Mouse (Mus musculus): ENCODE results near the gene Trdmt1. TPM values are rescaled to one million over a fixed set of nuclear protein-coding genes. Genes with fewer than 3 reads are reported as not detected.

The Trdmt1 gene
- total and polyA plus RNA-seq, 2 experiments from 2014 or later: 10.3 to 19.0 TPM

- no peaks in the 10 kb centered on the region for H3K4me1 ChIP-seq (ENCODE audit: control insufficient read depth, insufficient read depth)
- H3K9ac ChIP-seq (replicated peaks; ENCODE audit: low read depth, low read length): no peak overlapping the region
- 29% methylated on average over 2 of the region's 2 CpGs for WGBS
- TF ChIP-seq CTCF (IDR thresholded peaks at IDR 0.05; ENCODE audit: low read depth) (no peak), EP300 (IDR thresholded peaks at IDR 0.05; ENCODE audit: low read depth) (no peak)
- H3K4me3 ChIP-seq (ENCODE audit: low read depth, low read length): no peak overlapping the region
- no peak for ATAC-seq (ENCODE audit: insufficient read depth, low read depth)
- H3K4me2 ChIP-seq (ENCODE audit: low read depth, low read length): no peak overlapping the region
- H3K27me3 ChIP-seq (ENCODE audit: control insufficient read depth, insufficient read depth, low read length): no peaks in the 10 kb centered on the region
- H3K9me3 ChIP-seq (replicated peaks; ENCODE audit: control insufficient read depth, low read length): no peaks in the 10 kb centered on the region
- no peaks in the 10 kb centered on the region for H3K36me3 ChIP-seq (replicated peaks; ENCODE audit: control insufficient read depth, insufficient read depth, low read length)
- no peak overlapping the region for H3K27ac ChIP-seq (ENCODE audit: low read depth)
- DNase-seq (ENCODE audit: low spot score): no peak
These were observed 48.4 kb downstream of the Trdmt1 start for GRCm38 (mm10) chr2:13496087-13496486.

GRCm38 (mm10) chr2:13492927-13493326 is 51.5 kb downstream of the Trdmt1 start:
- ATAC-seq (ENCODE audit: insufficient read depth, low read depth) (no peak), DNase-seq (ENCODE audit: low spot score) (no peak)
- Histone ChIP-seq H3K4me1 (ENCODE audit: control insufficient read depth, insufficient read depth) (no peaks in the 10 kb centered on the region), H3K36me3 (replicated peaks; ENCODE audit: control insufficient read depth, insufficient read depth, low read length) (no peaks in the 10 kb centered on the region), H3K4me2 (ENCODE audit: low read depth, low read length) (no peak overlapping the region), H3K27me3 (ENCODE audit: control insufficient read depth, insufficient read depth, low read length) (no peaks in the 10 kb centered on the region), H3K9ac (replicated peaks; ENCODE audit: low read depth, low read length) (no peak overlapping the region), H3K9me3 (replicated peaks; ENCODE audit: control insufficient read depth, low read length) (no peaks in the 10 kb centered on the region), H3K4me3 (ENCODE audit: low read depth, low read length) (no peak overlapping the region), H3K27ac (ENCODE audit: low read depth) (no peak overlapping the region)
- WGBS: 84% methylated on average over 4 of the region's 4 CpGs
- TF ChIP-seq CTCF (IDR thresholded peaks at IDR 0.05; ENCODE audit: low read depth) (no peak), EP300 (IDR thresholded peaks at IDR 0.05; ENCODE audit: low read depth) (no peak)

- WGBS: 63% methylated on average over 8 of the region's 8 CpGs
- no peak within 1 kb of the TSS for H3K4me2 ChIP-seq (ENCODE audit: low read depth, low read length)
- no peak for ATAC-seq (ENCODE audit: insufficient read depth, low read depth)
- H3K27me3 ChIP-seq (ENCODE audit: control insufficient read depth, insufficient read depth, low read length): no peaks in the 10 kb centered on the region
- H3K9ac ChIP-seq (replicated peaks; ENCODE audit: low read depth, low read length): no peak within 1 kb of the TSS
- no peaks in the 10 kb centered on the region for H3K9me3 ChIP-seq (replicated peaks; ENCODE audit: control insufficient read depth, low read length)
- DNase-seq (ENCODE audit: low spot score): no peak
- no peak for TF ChIP-seq CTCF (IDR thresholded peaks at IDR 0.05; ENCODE audit: low read depth)
- H3K4me1 ChIP-seq (ENCODE audit: control insufficient read depth, insufficient read depth): no peaks in the 10 kb centered on the region
- no peak within 1 kb of the TSS for H3K4me3 ChIP-seq (ENCODE audit: low read depth, low read length)
- no peaks in the 10 kb centered on the region for H3K36me3 ChIP-seq (replicated peaks; ENCODE audit: control insufficient read depth, insufficient read depth, low read length)
- H3K27ac ChIP-seq (ENCODE audit: low read depth): no peak within 1 kb of the TSS
These were observed 52.7 kb downstream of the Trdmt1 start, which contains the start of gene Cubn for GRCm38 (mm10) chr2:13491734-13492133. Gene Cubn (minus strand): TSS chr2:13491813.

- Histone ChIP-seq H3K9ac (replicated peaks; ENCODE audit: low read depth, low read length) (no peak overlapping the region), H3K4me3 (ENCODE audit: low read depth, low read length) (no peak overlapping the region), H3K9me3 (replicated peaks; ENCODE audit: control insufficient read depth, low read length) (no peaks in the 10 kb centered on the region), H3K4me2 (ENCODE audit: low read depth, low read length) (no peak overlapping the region), H3K27ac (ENCODE audit: low read depth) (no peak overlapping the region), H3K27me3 (ENCODE audit: control insufficient read depth, insufficient read depth, low read length) (no peaks in the 10 kb centered on the region), H3K36me3 (replicated peaks; ENCODE audit: control insufficient read depth, insufficient read depth, low read length) (no peaks in the 10 kb centered on the region), H3K4me1 (ENCODE audit: control insufficient read depth, insufficient read depth) (no peaks in the 10 kb centered on the region)
- 82% methylated on average over 2 of the region's 2 CpGs for WGBS
- ATAC-seq (ENCODE audit: insufficient read depth, low read depth) (no peak), DNase-seq (ENCODE audit: low spot score) (no peak)
- TF ChIP-seq EP300 (IDR thresholded peaks at IDR 0.05; ENCODE audit: low read depth) (no peak), CTCF (IDR thresholded peaks at IDR 0.05; ENCODE audit: low read depth) (no peak)
These were observed 54.0 kb downstream of the Trdmt1 start for GRCm38 (mm10) chr2:13490480-13490879.

GRCm38 (mm10) chr2:13486470-13486869 is 58.0 kb downstream of the Trdmt1 start:
- 73% methylated on average over 8 of the region's 8 CpGs for WGBS
- no peaks in the 10 kb centered on the region for H3K27me3 ChIP-seq (ENCODE audit: control insufficient read depth, insufficient read depth, low read length)
- H3K9me3 ChIP-seq (replicated peaks; ENCODE audit: control insufficient read depth, low read length): no peaks in the 10 kb centered on the region
- TF ChIP-seq EP300 (IDR thresholded peaks at IDR 0.05; ENCODE audit: low read depth) (no peak), CTCF (IDR thresholded peaks at IDR 0.05; ENCODE audit: low read depth) (no peak)
- no peak overlapping the region for H3K4me2 ChIP-seq (ENCODE audit: low read depth, low read length)
- no peak overlapping the region for H3K9ac ChIP-seq (replicated peaks; ENCODE audit: low read depth, low read length)
- H3K36me3 ChIP-seq (replicated peaks; ENCODE audit: control insufficient read depth, insufficient read depth, low read length): no peaks in the 10 kb centered on the region
- no peak for ATAC-seq (ENCODE audit: insufficient read depth, low read depth)
- DNase-seq (ENCODE audit: low spot score): no peak
- no peak overlapping the region for H3K4me3 ChIP-seq (ENCODE audit: low read depth, low read length)
- no peak overlapping the region for H3K27ac ChIP-seq (ENCODE audit: low read depth)
- H3K4me1 ChIP-seq (ENCODE audit: control insufficient read depth, insufficient read depth): peaks cover 10% of the 10 kb centered on the region; the same call in 1 of the 2 replicates

GRCm38 (mm10) chr2:13484566-13484965 is 59.9 kb downstream of the Trdmt1 start:
- 0 out of 2 replicates have a peak overlapping the region, but pooled peaks have one; percentile 5 for H3K27ac ChIP-seq (ENCODE audit: low read depth)
- no peaks in the 10 kb centered on the region for H3K27me3 ChIP-seq (ENCODE audit: control insufficient read depth, insufficient read depth, low read length)
- H3K9me3 ChIP-seq (replicated peaks; ENCODE audit: control insufficient read depth, low read length): no peaks in the 10 kb centered on the region
- TF ChIP-seq EP300 (IDR thresholded peaks at IDR 0.05; ENCODE audit: low read depth) (no peak), CTCF (IDR thresholded peaks at IDR 0.05; ENCODE audit: low read depth) (no peak)
- H3K4me1 ChIP-seq (ENCODE audit: control insufficient read depth, insufficient read depth): peaks cover 10% of the 10 kb centered on the region; the same call in 1 of the 2 replicates
- H3K36me3 ChIP-seq (replicated peaks; ENCODE audit: control insufficient read depth, insufficient read depth, low read length): no peaks in the 10 kb centered on the region
- no peak for ATAC-seq (ENCODE audit: insufficient read depth, low read depth)
- no peak overlapping the region for H3K9ac ChIP-seq (replicated peaks; ENCODE audit: low read depth, low read length)
- no peak for DNase-seq (ENCODE audit: low spot score)
- WGBS: 50% methylated on average over 3 of the region's 3 CpGs
- H3K4me3 ChIP-seq (ENCODE audit: low read depth, low read length): no peak overlapping the region
- H3K4me2 ChIP-seq (ENCODE audit: low read depth, low read length): no peak overlapping the region
